Mouse (Mus musculus) urinary bladder, adult 2 months (tissue): Measurements from ENCODE around the gene Canx. TPM values are rescaled to one million over a fixed set of nuclear protein-coding genes. Genes with fewer than 3 reads are reported as not detected.
A peak's percentile ranks its signal among the peaks of the same experiment; 100 is the strongest.
"Not testable (repeated sequence)": the region's sequence is repeated elsewhere in the genome, so short reads cannot be mapped to it uniquely, and the experiment has no call there.

Source experiments
- DNase-seq: peaks from one replicate; pipeline ENCODE4 v3.0.0; 2022; ENCODE audit warnings: low spot score
- polyA plus RNA-seq: library from polyadenylated mRNA; depleted of rRNA; stranded (reverse); fragments of >200 nt; gene quantifications from 2 replicates; pipeline ENCODE4 v1.2.3, GENCODE M21; 2012

Gene Canx
- polyA plus RNA-seq, 1 experiment: 177 TPM

- DNase-seq: no peak
Observed at GRCm38 (mm10) chr11:50333181-50333580, 7.7 kb upstream of the Canx start.

- no peak for DNase-seq
Observed at GRCm38 (mm10) chr11:50329378-50329777, 3.9 kb upstream of the Canx start.

GRCm38 (mm10) chr11:50328075-50328625 is 2.7 kb upstream of the Canx start:
- DNase-seq: no peak

- DNase-seq: no peak
Observed at GRCm38 (mm10) chr11:50326302-50326966, 961 bp upstream of the Canx start.

- no peak for DNase-seq
Observed at GRCm38 (mm10) chr11:50324751-50325471, 562 bp downstream of the Canx start.

GRCm38 (mm10) chr11:50323843-50324242 is 1.6 kb downstream of the Canx start:
- no peak for DNase-seq

- DNase-seq: no peak
Observed at GRCm38 (mm10) chr11:50322345-50322744, 3.1 kb downstream of the Canx start.

- DNase-seq: no peak
Observed at GRCm38 (mm10) chr11:50321239-50321638, 4.2 kb downstream of the Canx start.

GRCm38 (mm10) chr11:50319343-50319742 is 6.1 kb downstream of the Canx start:
- not testable (repeated sequence) for DNase-seq

GRCm38 (mm10) chr11:50312803-50313202 is 12.7 kb downstream of the Canx start:
- no peak for DNase-seq

- no peak for DNase-seq
Observed at GRCm38 (mm10) chr11:50303406-50303805, 22.1 kb downstream of the Canx start.

- DNase-seq: peak; percentile 89
Observed at GRCm38 (mm10) chr11:50292190-50292855, 33.1 kb downstream of the Canx start, which contains the start of gene Maml1. Maml1 (minus strand) TSS chr11:50292311.

GRCm38 (mm10) chr11:50291321-50292165 is 33.9 kb downstream of the Canx start:
- no peak for DNase-seq

GRCm38 (mm10) chr11:50290486-50291225 is 34.8 kb downstream of the Canx start:
- DNase-seq: no peak

- DNase-seq: no peak
Observed at GRCm38 (mm10) chr11:50286428-50286827, 39.0 kb downstream of the Canx start.

- no peak for DNase-seq
Observed at GRCm38 (mm10) chr11:50285696-50286095, 39.8 kb downstream of the Canx start.

GRCm38 (mm10) chr11:50285263-50285662 is 40.2 kb downstream of the Canx start:
- no peak for DNase-seq

GRCm38 (mm10) chr11:50280053-50280452 is 45.4 kb downstream of the Canx start:
- DNase-seq: peak; percentile 12

GRCm38 (mm10) chr11:50279005-50279404 is 46.5 kb downstream of the Canx start:
- peak; percentile 1 for DNase-seq

- DNase-seq: peak; percentile 16
Observed at GRCm38 (mm10) chr11:50277706-50278105, 47.8 kb downstream of the Canx start.

GRCm38 (mm10) chr11:50277025-50277424 is 48.4 kb downstream of the Canx start:
- peak; percentile 10 for DNase-seq
